Mouse (Mus musculus) frontal cortex, postnatal 10 days (tissue): ENCODE results near the gene Ankrd65.
A peak's percentile ranks its signal among the peaks of the same experiment; 100 is the strongest.
"Not testable (repeated sequence)": the region's sequence is repeated elsewhere in the genome, so short reads cannot be mapped to it uniquely, and the experiment has no call there.

Source experiments
- DNase-seq, 2 experiments: peaks; one replicate each; pipeline ENCODE4 v3.0.0; 2022; ENCODE audit warnings: low spot score in 2 of 2, mixed read lengths in 1 of 2

The Ankrd65 gene

GRCm38 (mm10) chr4:155774971-155775740 is 15.1 kb upstream of the Ankrd65 start:
- peak in 1 of 2 experiments; percentile 77 for DNase-seq

GRCm38 (mm10) chr4:155775855-155776254 is 14.4 kb upstream of the Ankrd65 start:
- no peak for DNase-seq

- no peak for DNase-seq
These were observed 13.4 kb upstream of the Ankrd65 start for GRCm38 (mm10) chr4:155776704-155777335.

- DNase-seq, result no peak
These were observed 12.4 kb upstream of the Ankrd65 start for GRCm38 (mm10) chr4:155777816-155778215.

- no peak for DNase-seq
These were observed 10.7 kb upstream of the Ankrd65 start for GRCm38 (mm10) chr4:155779498-155779897.

- no peak for DNase-seq
These were observed 9.3 kb upstream of the Ankrd65 start for GRCm38 (mm10) chr4:155780895-155781294.

GRCm38 (mm10) chr4:155783486-155784080 is 6.7 kb upstream of the Ankrd65 start:
- no peak for DNase-seq

- DNase-seq, result peak; percentile 69 to 80
These were observed 6.0 kb upstream of the Ankrd65 start for GRCm38 (mm10) chr4:155784081-155784701.

GRCm38 (mm10) chr4:155785246-155785645 is 5.0 kb upstream of the Ankrd65 start:
- DNase-seq, result no peak

GRCm38 (mm10) chr4:155785819-155786218 is 4.4 kb upstream of the Ankrd65 start, which contains the start of gene Tmem88b:
Gene Tmem88b, minus strand, starts transcription at chr4:155785874.
- no peak for DNase-seq

- DNase-seq, result no peak
These were observed 1.9 kb upstream of the Ankrd65 start for GRCm38 (mm10) chr4:155788300-155788699.

- not testable (repeated sequence) for DNase-seq
These were observed 1.4 kb upstream of the Ankrd65 start for GRCm38 (mm10) chr4:155788833-155789232.

GRCm38 (mm10) chr4:155790650-155791161 is 467 bp downstream of the Ankrd65 start:
- no peak for DNase-seq

GRCm38 (mm10) chr4:155791240-155791933 is 1.1 kb downstream of the Ankrd65 start:
- no peak for DNase-seq

GRCm38 (mm10) chr4:155793730-155794129 is 3.5 kb downstream of the Ankrd65 start:
- no peak for DNase-seq

- DNase-seq, result no peak
These were observed 11.8 kb downstream of the Ankrd65 start for GRCm38 (mm10) chr4:155802075-155802474.

GRCm38 (mm10) chr4:155802741-155803339 is 12.6 kb downstream of the Ankrd65 start, which contains the start of gene Mrpl20:
Gene Mrpl20, plus strand, starts transcription at chr4:155802878.
- no peak for DNase-seq

- peak; percentile 91 to 96 for DNase-seq
These were observed 13.3 kb downstream of the Ankrd65 start for GRCm38 (mm10) chr4:155803340-155804041.

- DNase-seq, result no peak
These were observed 17.6 kb downstream of the Ankrd65 start for GRCm38 (mm10) chr4:155807841-155808240.
